Mouse (Mus musculus) ovary, adult 10 weeks (tissue): Measurements from ENCODE around the gene Sgk1. TPM values are rescaled to one million over a fixed set of nuclear protein-coding genes. Genes with fewer than 3 reads are reported as not detected.

Experiments used
- polyA plus RNA-seq: library from polyadenylated mRNA; stranded (reverse); fragments of 350-450 nt; fragmentation: Illumina TruSeq; extraction: RNeasy Lipid Tissue Mini Kit (QIAGEN cat#74804); gene quantifications from one replicate; pipeline ENCODE4 v1.2.3, GENCODE M21; 2014

Gene Sgk1
- 70.1 TPM for polyA plus RNA-seq

GRCm38 (mm10) chr10:21882184-21883081 lies at the start of gene Sgk1:
Gene Sgk1 (plus strand): TSS chr10:21882184.

Other genes with a start within 250 kb of the Sgk1 start
- not detected for gene 4930444G20Rik, start 185.9 kb downstream of the Sgk1 start, polyA plus RNA-seq